Mouse (Mus musculus) layer of hippocampus, adult 11-12 months (tissue): Measurements from ENCODE around the gene H3f3a.
A peak's percentile ranks its signal among the peaks of the same experiment; 100 is the strongest.
"Not testable (repeated sequence)": the region's sequence is repeated elsewhere in the genome, so short reads cannot be mapped to it uniquely, and the experiment has no call there.

Experiments
- DNase-seq: peaks from one replicate; pipeline ENCODE4 v3.0.0; 2022; ENCODE audit warnings: low spot score

Gene H3f3a

GRCm38 (mm10) chr1:180813885-180814740, at the start of gene H3f3a:
H3f3a (minus strand) TSS chr1:180813943.
- DNase-seq = peak; percentile 80

GRCm38 (mm10) chr1:180860030-180860429, 46.3 kb upstream of the H3f3a start:
- no peak for DNase-seq

- no peak for DNase-seq
Measured at GRCm38 (mm10) chr1:180858763-180859162, 45.0 kb upstream of the H3f3a start.

GRCm38 (mm10) chr1:180850316-180851270, 36.9 kb upstream of the H3f3a start, which contains the start of gene Sde2:
Sde2 (plus strand) TSS chr1:180851127.
- DNase-seq = peak; percentile 100

- no peak for DNase-seq
Measured at GRCm38 (mm10) chr1:180849701-180850301, 36.1 kb upstream of the H3f3a start.

GRCm38 (mm10) chr1:180848511-180849241, 34.9 kb upstream of the H3f3a start:
- DNase-seq = peak; percentile 71

GRCm38 (mm10) chr1:180848114-180848510, 34.4 kb upstream of the H3f3a start:
- peak; percentile 74 for DNase-seq

GRCm38 (mm10) chr1:180841561-180842300, 28.0 kb upstream of the H3f3a start:
- no peak for DNase-seq

- DNase-seq = no peak
Measured at GRCm38 (mm10) chr1:180839201-180839910, 25.6 kb upstream of the H3f3a start.

GRCm38 (mm10) chr1:180838014-180838413, 24.3 kb upstream of the H3f3a start:
- no peak for DNase-seq

- no peak for DNase-seq
Measured at GRCm38 (mm10) chr1:180837186-180837585, 23.4 kb upstream of the H3f3a start.

GRCm38 (mm10) chr1:180836467-180836866, 22.7 kb upstream of the H3f3a start:
- not testable (repeated sequence) for DNase-seq

- no peak for DNase-seq
Measured at GRCm38 (mm10) chr1:180835273-180836015, 21.7 kb upstream of the H3f3a start.

GRCm38 (mm10) chr1:180830588-180831346, 17.0 kb upstream of the H3f3a start:
- no peak for DNase-seq

- no peak for DNase-seq
Measured at GRCm38 (mm10) chr1:180830175-180830574, 16.4 kb upstream of the H3f3a start.

- no peak for DNase-seq
Measured at GRCm38 (mm10) chr1:180829775-180830174, 16.0 kb upstream of the H3f3a start.

GRCm38 (mm10) chr1:180826634-180827033, 12.9 kb upstream of the H3f3a start:
- no peak for DNase-seq

- no peak for DNase-seq
Measured at GRCm38 (mm10) chr1:180824721-180825120, 11.0 kb upstream of the H3f3a start.

GRCm38 (mm10) chr1:180823716-180824115, 10.0 kb upstream of the H3f3a start:
- DNase-seq = no peak
